Mouse (Mus musculus) erythroid progenitor cell, adult 5-6 weeks (primary cell): ENCODE results near the gene Adtrp. TPM values are rescaled to one million over a fixed set of nuclear protein-coding genes. Genes with fewer than 3 reads are reported as not detected.

Experiments
- ATAC-seq: replicated peaks from 2 replicates; pipeline ENCODE4 v1.8.0; 2016; ENCODE audit warnings: moderate number of reproducible peaks, mild to moderate bottlenecking, moderate TSS enrichment, inconsistent platforms; ENCODE audit not compliant: poor library complexity, low FRiP score, severe bottlenecking
- total RNA-seq, 2 experiments: library from RNA; stranded (forward) in 1 of 2; stranded (reverse) in 1 of 2; fragments of 150-400 nt in 1 of 2; fragments of 186-747, 209-891 nt in 1 of 2; gene quantifications; 2 replicates each; pipeline versions ENCODE4 v1.2.3 to v1.2.4; 2015 to 2017; ENCODE audit warnings: low replicate concordance in 2 of 2

The Adtrp gene
- total RNA-seq, 2 experiments from 2014 or later = not detected

- ATAC-seq = no peak
Observed at GRCm38 (mm10) chr13:41844071-41844470, 3.4 kb downstream of the Adtrp start.

- no peak for ATAC-seq
Observed at GRCm38 (mm10) chr13:41833614-41834139, 13.8 kb downstream of the Adtrp start.

- ATAC-seq = no peak
Observed at GRCm38 (mm10) chr13:41828296-41828754, 19.2 kb downstream of the Adtrp start.

- no peak for ATAC-seq
Observed at GRCm38 (mm10) chr13:41827581-41827980, 19.9 kb downstream of the Adtrp start.

- ATAC-seq = no peak
Observed at GRCm38 (mm10) chr13:41825379-41825966, 22.0 kb downstream of the Adtrp start.

GRCm38 (mm10) chr13:41823077-41823476 lies 24.4 kb downstream of the Adtrp start:
- no peak for ATAC-seq

- ATAC-seq = no peak
Observed at GRCm38 (mm10) chr13:41822617-41823016, 24.9 kb downstream of the Adtrp start.

- no peak for ATAC-seq
Observed at GRCm38 (mm10) chr13:41822091-41822490, 25.4 kb downstream of the Adtrp start.

- ATAC-seq = no peak
Observed at GRCm38 (mm10) chr13:41820947-41821346, 26.5 kb downstream of the Adtrp start.

- ATAC-seq = no peak
Observed at GRCm38 (mm10) chr13:41819918-41820317, 27.6 kb downstream of the Adtrp start.

- ATAC-seq = no peak
Observed at GRCm38 (mm10) chr13:41819484-41819883, 28.0 kb downstream of the Adtrp start.

GRCm38 (mm10) chr13:41817583-41817982 lies 29.9 kb downstream of the Adtrp start:
- ATAC-seq = no peak

GRCm38 (mm10) chr13:41816643-41817042 lies 30.8 kb downstream of the Adtrp start:
- ATAC-seq = no peak

GRCm38 (mm10) chr13:41810776-41811175 lies 36.7 kb downstream of the Adtrp start:
- ATAC-seq = no peak

- no peak for ATAC-seq
Observed at GRCm38 (mm10) chr13:41807815-41808214, 39.7 kb downstream of the Adtrp start.

GRCm38 (mm10) chr13:41807300-41807699 lies 40.2 kb downstream of the Adtrp start:
- ATAC-seq = no peak

- ATAC-seq = no peak
Observed at GRCm38 (mm10) chr13:41805138-41805820, 42.2 kb downstream of the Adtrp start.

GRCm38 (mm10) chr13:41803656-41804265 lies 43.7 kb downstream of the Adtrp start:
- no peak for ATAC-seq

- ATAC-seq = no peak
Observed at GRCm38 (mm10) chr13:41801177-41801636, 46.3 kb downstream of the Adtrp start.

- ATAC-seq = no peak
Observed at GRCm38 (mm10) chr13:41792849-41793248, 54.6 kb downstream of the Adtrp start.
